Mouse (Mus musculus) frontal cortex, adult (tissue): Measurements from ENCODE around the gene Hba-a1.
A peak's percentile ranks its signal among the peaks of the same experiment; 100 is the strongest.
"Not testable (repeated sequence)": the region's sequence is repeated elsewhere in the genome, so short reads cannot be mapped to it uniquely, and the experiment has no call there.

ENCODE experiments used
- ATAC-seq: cut with Nextera tagmentation; 2 replicates; pipeline ENCODE4 v1.9.2; 2017; ENCODE audit warnings: mild to moderate bottlenecking, moderate library complexity, mixed read lengths; ENCODE audit not compliant: low TSS enrichment

Hba-a1 gene

DNA sequence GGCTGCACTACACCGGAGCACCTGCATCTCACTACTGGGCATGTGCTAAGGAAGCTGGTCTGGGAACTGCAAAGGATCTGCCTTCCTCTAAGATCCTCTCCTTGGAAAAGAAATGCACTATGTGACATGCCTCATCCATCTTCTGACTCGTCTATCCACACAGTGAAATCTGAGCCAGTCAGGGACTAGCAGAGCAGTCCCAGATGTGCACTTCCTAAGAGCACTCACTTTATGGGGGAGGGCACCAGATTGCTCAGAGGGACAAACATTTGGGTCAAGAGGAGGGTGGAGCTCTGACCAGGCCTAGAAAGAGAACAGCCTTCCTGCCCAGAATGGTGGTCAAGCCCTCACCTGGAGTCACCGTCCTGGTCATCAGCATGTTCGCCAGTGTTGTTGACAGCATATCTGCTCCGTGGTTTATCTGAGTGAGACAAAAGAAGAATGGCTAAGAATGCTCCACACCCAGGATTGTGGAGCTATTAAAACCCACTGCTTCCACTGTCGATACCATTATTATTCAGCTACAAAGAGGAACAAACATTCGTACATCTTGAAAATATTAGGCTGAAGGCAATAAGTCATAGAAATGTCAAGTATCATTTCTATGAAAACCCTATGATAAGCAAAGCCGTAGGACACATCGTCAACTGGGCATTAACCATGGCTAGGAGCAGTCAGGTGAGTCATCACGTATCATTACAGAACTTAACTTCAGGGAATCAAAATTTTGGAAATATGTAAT, 20.5 kb upstream of the Hba-a1 start:
- no peak for ATAC-seq

- ATAC-seq: no peak
Observed at GRCm38 (mm10) chr11:32265117-32265738, 18.1 kb upstream of the Hba-a1 start.

DNA sequence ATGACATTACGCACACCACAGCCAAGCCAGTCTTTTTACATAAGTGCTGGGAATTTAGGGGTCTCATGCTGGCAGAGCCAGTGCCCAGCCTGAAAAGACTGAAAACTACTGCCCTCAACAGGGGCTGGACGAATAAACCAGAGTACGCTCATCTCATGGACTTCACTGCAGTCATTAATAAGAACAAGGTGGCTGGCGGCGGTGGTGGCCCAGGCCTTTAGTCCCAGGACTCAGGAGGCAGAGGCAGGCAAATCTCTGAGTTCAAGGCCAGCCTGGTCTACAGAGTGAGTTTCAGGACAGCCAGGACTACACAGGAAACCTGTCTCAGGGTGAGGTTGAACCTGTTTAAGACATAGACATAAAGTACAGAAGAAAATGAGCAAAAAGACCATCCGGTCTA, 17.1 kb upstream of the Hba-a1 start:
- ATAC-seq: no peak

GRCm38 (mm10) chr11:32266776-32267175, 16.5 kb upstream of the Hba-a1 start:
- no peak for ATAC-seq

GRCm38 (mm10) chr11:32267188-32267884, 16.0 kb upstream of the Hba-a1 start, which contains the start of gene Nprl3:
Gene Nprl3 (minus strand): TSS chr11:32267707.
- peak; percentile 99 for ATAC-seq

DNA sequence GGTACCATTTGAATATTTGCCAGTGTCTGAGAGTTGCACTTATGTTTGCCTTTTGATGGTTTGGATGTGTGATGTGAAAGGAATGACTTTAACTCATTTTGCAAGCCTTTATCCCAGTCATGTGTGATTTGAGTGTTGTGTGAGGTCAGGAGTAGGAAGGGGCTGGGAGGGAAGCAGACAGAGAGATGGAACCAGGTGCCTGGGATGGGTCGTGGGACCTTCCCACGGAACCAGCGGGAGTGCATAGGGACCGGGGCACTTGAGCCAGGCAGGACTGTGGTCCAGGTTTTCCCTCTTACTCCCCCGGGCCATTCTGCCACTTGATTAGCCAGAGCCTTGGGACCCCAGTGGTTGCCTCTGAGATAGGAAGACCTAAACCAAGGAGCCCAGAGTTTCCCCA, 15.3 kb upstream of the Hba-a1 start:
- ATAC-seq: no peak; the same call in 1 of the 2 replicates

- no peak for ATAC-seq
Observed at GRCm38 (mm10) chr11:32268952-32269351, 14.4 kb upstream of the Hba-a1 start.

DNA sequence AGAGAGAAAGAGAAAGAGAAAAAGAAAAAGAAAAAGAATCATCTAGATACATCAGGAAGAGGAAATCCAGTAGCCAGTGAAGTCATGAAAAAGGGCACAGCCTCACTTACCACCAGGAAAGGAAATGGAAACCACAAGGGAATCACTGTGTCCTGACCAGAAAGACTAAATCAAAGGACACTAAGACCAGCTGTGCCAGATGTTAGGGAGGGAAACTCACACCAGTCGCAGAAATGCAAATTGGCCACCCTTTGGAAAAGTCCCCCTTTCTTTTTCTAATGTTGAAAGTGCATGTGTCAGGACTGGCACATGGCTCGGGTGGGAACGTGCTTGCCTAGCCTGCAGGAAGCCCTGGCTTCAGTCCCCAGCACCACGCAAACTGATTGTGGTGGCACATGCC, 12.1 kb upstream of the Hba-a1 start:
- no peak for ATAC-seq

- no peak for ATAC-seq
Observed at GRCm38 (mm10) chr11:32276347-32276746, 7.0 kb upstream of the Hba-a1 start, which contains the start of gene Hba-x. Gene Hba-x (plus strand): TSS chr11:32276400.

- no peak for ATAC-seq
Observed at GRCm38 (mm10) chr11:32277736-32278457, 5.4 kb upstream of the Hba-a1 start.

DNA sequence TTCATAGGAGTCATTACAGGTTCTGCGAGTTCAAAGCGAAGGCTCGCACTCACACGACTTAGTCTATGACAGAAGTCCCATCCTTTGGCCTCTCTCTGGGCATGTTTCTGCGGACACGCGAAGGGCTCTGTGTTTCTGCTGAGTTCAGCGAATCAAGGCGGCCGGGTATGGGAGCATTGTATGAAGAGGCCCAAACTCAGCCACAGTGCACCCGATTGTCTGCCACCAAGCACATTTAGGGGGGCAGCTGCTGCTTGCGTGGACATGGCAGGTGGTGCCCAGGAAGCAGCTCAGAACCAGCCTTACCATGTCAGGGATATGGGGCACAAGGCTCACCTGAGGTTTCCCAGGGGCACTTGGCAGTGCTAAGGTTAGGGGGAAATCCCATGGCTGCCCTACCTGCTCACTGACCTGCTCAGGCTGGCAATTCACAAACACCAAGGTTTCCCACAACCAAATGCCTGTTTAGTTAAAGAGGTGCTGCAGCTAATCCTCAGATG, 4.8 kb upstream of the Hba-a1 start:
- ATAC-seq: no peak

GRCm38 (mm10) chr11:32280646-32281045, 2.7 kb upstream of the Hba-a1 start:
- no peak for ATAC-seq

DNA sequence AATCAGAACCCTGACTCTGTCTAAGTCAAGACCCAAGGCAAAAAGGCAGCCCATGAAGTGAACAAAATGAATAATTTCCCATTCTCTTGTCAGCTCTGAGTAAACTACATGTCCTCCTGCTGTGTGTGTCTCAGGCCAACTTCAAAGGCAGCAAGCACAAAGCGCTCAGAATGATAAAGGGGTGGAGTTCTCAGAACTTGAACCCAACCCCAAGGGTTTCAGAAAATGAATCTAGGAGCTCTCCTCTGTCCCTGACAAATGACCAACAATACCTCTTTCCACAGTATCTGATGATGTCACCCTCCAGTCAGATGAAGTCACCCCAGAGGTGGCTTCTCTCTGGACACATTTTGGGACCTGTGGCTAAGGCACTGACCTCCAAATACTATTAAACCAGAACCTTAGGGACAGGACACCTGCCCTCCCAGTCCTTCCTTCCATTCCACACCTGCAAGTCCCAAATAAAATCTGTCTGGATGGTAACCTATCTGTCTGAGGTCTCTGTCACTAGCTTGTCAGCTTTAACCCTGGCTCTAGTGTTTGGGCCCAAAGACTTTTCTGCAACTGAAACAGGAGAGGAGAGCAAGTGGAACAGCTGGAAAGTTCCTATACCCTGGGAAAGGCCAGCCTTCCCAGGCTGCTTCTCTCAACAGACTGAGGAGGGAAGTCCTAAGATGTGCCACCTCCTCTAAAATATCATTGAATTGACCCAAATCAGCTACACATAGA, 1.7 kb upstream of the Hba-a1 start:
- no peak for ATAC-seq

DNA sequence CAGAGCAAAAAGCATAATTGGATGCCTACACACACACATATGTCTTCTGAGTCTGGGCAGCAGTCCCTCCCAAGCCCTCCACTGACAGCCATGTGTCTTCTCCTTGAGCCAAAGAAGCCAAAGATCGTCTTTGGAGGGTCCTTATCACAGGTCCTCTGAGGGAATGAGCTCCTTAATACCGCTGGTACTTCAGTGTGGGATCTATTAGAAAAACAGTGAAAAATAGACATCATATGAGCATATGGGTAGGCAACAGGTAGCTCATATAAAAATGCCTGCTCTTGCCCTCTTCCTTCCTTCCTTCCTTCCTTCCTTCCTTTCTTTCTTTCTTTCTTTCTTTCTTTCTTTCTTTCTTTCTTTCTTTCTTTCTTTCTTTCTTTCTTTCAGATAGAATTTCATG, 1.3 kb downstream of the Hba-a1 start:
- ATAC-seq: not testable (repeated sequence)

DNA sequence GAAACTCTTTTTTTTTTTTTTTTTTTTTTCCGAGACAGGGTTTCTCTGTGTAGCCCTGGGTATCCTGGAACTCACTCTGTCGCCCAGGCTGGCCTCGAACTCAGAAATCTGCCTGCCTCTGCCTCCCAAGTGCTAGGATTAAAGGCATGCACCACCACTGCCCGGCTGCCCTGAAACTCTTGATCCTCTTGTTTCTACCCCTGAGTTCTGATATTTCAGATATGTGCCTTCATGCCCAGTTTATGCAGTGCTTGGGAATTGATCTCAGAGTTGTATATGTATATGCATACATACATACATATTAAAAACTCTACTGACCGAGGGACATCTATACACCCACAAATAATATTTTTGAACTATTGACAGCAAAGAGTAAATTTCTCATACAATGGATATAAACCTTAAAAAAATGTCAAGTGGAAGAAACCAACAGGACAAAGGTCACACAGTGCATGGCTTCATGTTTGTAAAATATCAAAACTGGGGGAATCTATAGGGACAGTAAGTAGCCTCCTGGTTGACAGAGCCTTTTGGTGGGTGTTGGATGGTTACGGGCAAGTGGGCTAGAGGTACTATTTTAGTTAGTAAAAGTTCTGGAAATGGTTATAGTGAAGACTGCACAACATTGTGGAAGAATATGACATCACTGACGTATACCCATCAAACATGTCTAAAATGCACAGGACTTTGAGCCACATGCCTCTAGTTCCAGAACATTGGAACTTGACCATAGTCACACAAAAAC, 1.9 kb downstream of the Hba-a1 start:
- ATAC-seq: no peak

DNA sequence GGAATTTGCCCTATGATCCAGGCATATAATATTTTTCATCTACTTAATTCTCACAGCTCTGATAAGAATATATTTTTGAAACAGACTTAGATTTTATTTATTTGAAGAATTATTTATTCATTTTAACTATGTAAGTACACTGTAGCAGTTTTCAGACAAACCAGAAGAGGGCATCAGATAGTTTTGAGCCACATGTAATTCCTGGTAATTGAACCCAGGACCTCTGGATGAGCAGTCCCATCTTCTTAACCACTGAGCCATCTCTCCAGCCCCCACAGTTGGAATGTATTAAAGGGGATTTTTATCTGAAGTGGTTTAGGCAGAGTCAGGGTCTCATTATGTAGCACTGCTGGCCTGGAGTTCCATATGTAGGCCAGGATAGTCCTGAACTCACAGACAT, 2.6 kb downstream of the Hba-a1 start:
- not testable (repeated sequence) for ATAC-seq

GRCm38 (mm10) chr11:32286695-32287492, 3.6 kb downstream of the Hba-a1 start, which contains the start of gene Hbq1b:
Gene Hbq1b (plus strand): TSS chr11:32286965.
- ATAC-seq: peak; percentile 94

DNA sequence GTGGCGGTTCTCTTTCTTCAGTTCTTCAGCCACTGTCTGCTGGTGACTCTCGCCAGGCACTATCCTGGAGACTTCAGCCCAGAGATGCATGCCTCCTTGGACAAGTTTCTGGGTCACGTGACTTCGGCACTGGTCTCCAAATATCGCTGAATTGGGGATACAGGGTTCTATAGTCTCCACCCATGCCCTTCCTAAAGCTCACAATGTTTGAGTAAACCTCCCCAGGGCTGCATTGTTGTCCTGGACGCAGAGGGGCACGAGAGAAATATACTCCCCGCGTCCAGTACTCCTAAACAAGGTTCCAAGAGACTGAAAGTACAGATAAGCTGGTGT, 4.1 kb downstream of the Hba-a1 start:
- ATAC-seq: no peak

- ATAC-seq: not testable (repeated sequence)
Observed at GRCm38 (mm10) chr11:32292819-32293218, 9.5 kb downstream of the Hba-a1 start.

DNA sequence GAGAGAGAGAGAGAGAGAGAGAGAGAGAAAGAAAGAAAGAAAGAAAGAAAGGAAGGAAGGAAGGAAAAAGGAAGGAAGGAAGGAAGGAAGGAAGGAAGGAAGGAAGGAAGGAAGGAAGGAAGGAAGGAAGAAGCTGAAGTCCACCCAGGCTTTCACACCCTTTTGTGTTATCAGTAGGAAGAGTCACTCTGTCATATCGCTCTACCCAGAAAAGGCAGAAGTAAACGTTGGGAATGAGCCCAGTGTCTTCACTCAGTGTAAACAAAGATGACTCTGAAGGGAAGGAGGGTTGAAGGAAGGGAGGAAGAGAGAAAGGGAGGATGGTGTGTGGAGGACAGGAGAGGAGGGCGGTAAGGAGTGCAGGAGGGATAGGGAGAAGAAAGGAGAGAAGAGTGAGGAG, 10.2 kb downstream of the Hba-a1 start:
- ATAC-seq: not testable (repeated sequence)
